32 mouse cellular contexts compared by ENCODE assay signal in the genomic region with DNA sequence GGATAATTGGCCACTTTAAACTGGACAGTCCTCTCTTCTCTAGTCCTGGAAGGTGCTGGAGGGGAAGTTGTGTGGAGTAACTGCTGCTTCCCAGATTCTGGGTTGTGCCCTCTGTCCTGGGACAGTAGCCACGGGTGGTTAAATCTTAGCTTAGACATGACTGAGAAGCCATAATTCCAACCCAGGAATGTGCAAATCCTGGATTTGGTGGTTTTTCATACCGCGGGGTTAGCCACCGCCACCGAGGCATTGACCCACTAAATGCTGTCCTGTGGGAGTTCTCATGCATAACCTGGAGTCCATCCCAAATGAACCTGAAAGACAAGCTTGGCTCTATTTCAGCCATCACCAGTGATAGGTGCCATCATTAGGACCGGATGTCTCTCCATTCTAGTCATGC. TPM values are rescaled to one million over a fixed set of nuclear protein-coding genes. Genes with fewer than 3 reads are reported as not detected.
DNase-seq lines count a peak whose midpoint lies in the region; ATAC-seq and TF ChIP-seq lines count a peak whose summit lies in the region.
"Had no signal": no experiment of that assay in that cellular context is flagged by ENCODE, and none has a peak within 500 bp of the region (broad histone marks: within the 10 kb centered on the region; RNA-seq: fewer than 3 reads in every experiment).

No protein-coding gene starts in this region.

- intact Hi-C loops in gastrocnemius, adult 2 months (cut with DNase I) = no loop called here
- intact Hi-C loops in gastrocnemius, postnatal 36 days (cut with DNase I) = no loop called here

- no peak for ATAC-seq in kidney, embryonic 14.5 days (ENCODE audit: low FRiP score, low TSS enrichment)
- ATAC-seq in stomach, postnatal 0 days (ENCODE audit: low FRiP score, low TSS enrichment) = no peak
- ATAC-seq: intestine, postnatal 0 days; midbrain, embryonic 16.5 days had no signal

- peak overlapping the region; percentile 48; the same call in 1 of the 2 replicates for H3K27ac ChIP-seq in gastrocnemius, adult 2 months
- no peak overlapping the region for H3K27ac ChIP-seq in kidney, embryonic 14.5 days (ENCODE audit: low read depth, low read length)
- H3K27ac ChIP-seq in brown adipose tissue, adult 24 weeks (replicated peaks; ENCODE audit: low read depth, low read length) = peak overlapping the region; percentile 97
- H3K27ac ChIP-seq in stomach, postnatal 0 days (replicated peaks) = no peak overlapping the region
- H3K27ac ChIP-seq: embryonic facial prominence, embryonic 13.5 days; forebrain, embryonic 10.5 days; hindbrain, embryonic 12.5 days; limb, embryonic 13.5 days; lung, embryonic 15.5 days; neural tube, embryonic 12.5 days had no signal

- TF ChIP-seq CTCF in gastrocnemius, adult 2 months (IDR thresholded peaks at IDR 0.05) = no peak
- TF ChIP-seq CTCF in stomach, postnatal 0 days (IDR thresholded peaks at IDR 0.05; ENCODE audit: low read depth) = no peak

- DNase-seq in gastrocnemius, adult 2 months = no peak
- DNase-seq in gastrocnemius, postnatal 36 days = no peak
- DNase-seq in kidney, adult 18-20 months = peak; percentile 54
- DNase-seq in kidney, postnatal 36 days = peak; percentile 64 to 83
- DNase-seq in stomach, postnatal 0 days (ENCODE audit: low spot score) = no peak
- DNase-seq: adrenal gland, postnatal 25 days; cerebellum, adult 18-20 months; gastrocnemius, postnatal 25 days; heart, postnatal 10 days; lung, postnatal 36 days; right cerebral cortex, adult 18-20 months; spleen, adult 18-20 months; thymus, adult 18-20 months; thymus, postnatal 25 days had no signal

- peak overlapping the region; percentile 21 for H3K4me3 ChIP-seq in gastrocnemius, adult 2 months
- H3K4me3 ChIP-seq in kidney, embryonic 14.5 days (ENCODE audit: low read length) = no peak overlapping the region
- H3K4me3 ChIP-seq in brown adipose tissue, adult 24 weeks (ENCODE audit: insufficient read depth, low read depth, low read length) = no peak overlapping the region
- no peak overlapping the region for H3K4me3 ChIP-seq in stomach, postnatal 0 days (ENCODE audit: low read depth, low read length)
- H3K4me3 ChIP-seq: embryonic facial prominence, embryonic 13.5 days; forebrain, embryonic 10.5 days; hindbrain, embryonic 12.5 days; limb, embryonic 13.5 days; lung, embryonic 15.5 days; neural tube, embryonic 12.5 days had no signal

- H3K9ac ChIP-seq in kidney, embryonic 14.5 days (ENCODE audit: low read depth, low read length) = no peak overlapping the region
- no peak overlapping the region for H3K9ac ChIP-seq in stomach, postnatal 0 days (ENCODE audit: low read length)
- H3K9ac ChIP-seq: embryonic facial prominence, embryonic 13.5 days; heart, embryonic 12.5 days; hindbrain, embryonic 12.5 days; limb, embryonic 13.5 days; lung, embryonic 15.5 days; neural tube, embryonic 12.5 days had no signal

- H3K27me3 ChIP-seq in kidney, embryonic 14.5 days (ENCODE audit: control insufficient read depth, insufficient read depth, low read length) = no peaks in the 10 kb centered on the region
- H3K27me3 ChIP-seq in stomach, postnatal 0 days (ENCODE audit: control insufficient read depth, insufficient read depth, low read length) = no peaks in the 10 kb centered on the region
- H3K27me3 ChIP-seq: embryonic facial prominence, embryonic 13.5 days; heart, embryonic 12.5 days; hindbrain, embryonic 12.5 days; limb, embryonic 13.5 days; neural tube, embryonic 12.5 days had no signal

- no peaks in the 10 kb centered on the region for H3K9me3 ChIP-seq in kidney, embryonic 14.5 days (ENCODE audit: control insufficient read depth, low read length)
- H3K9me3 ChIP-seq in stomach, postnatal 0 days (ENCODE audit: control insufficient read depth, low read length) = no peaks in the 10 kb centered on the region
- H3K9me3 ChIP-seq: embryonic facial prominence, embryonic 13.5 days; forebrain, embryonic 10.5 days; heart, embryonic 12.5 days; hindbrain, embryonic 12.5 days; lung, embryonic 15.5 days; neural tube, embryonic 12.5 days had no signal

- no peak overlapping the region for H3K4me2 ChIP-seq in kidney, embryonic 14.5 days (replicated peaks; ENCODE audit: low read depth, low read length)
- no peak overlapping the region for H3K4me2 ChIP-seq in stomach, postnatal 0 days (replicated peaks; ENCODE audit: low read depth)
- H3K4me2 ChIP-seq: embryonic facial prominence, embryonic 13.5 days; hindbrain, embryonic 12.5 days; limb, embryonic 13.5 days; liver, embryonic 11.5 days; lung, embryonic 15.5 days; midbrain, embryonic 11.5 days; neural tube, embryonic 12.5 days had no signal

- peaks cover 32% of the 10 kb centered on the region for H3K36me3 ChIP-seq in kidney, embryonic 14.5 days (ENCODE audit: control insufficient read depth, insufficient read depth, low read length)
- no peaks in the 10 kb centered on the region; the same call in 1 of the 2 replicates for H3K36me3 ChIP-seq in stomach, postnatal 0 days (ENCODE audit: control insufficient read depth, insufficient read depth, low read length)
- H3K36me3 ChIP-seq: lung, embryonic 15.5 days had no signal

- no peak for TF ChIP-seq EP300 in stomach, postnatal 0 days (optimal IDR thresholded peaks at IDR 0.05)

- WGBS in kidney, embryonic 14.5 days = 70% methylated on average over 6 of the region's 6 CpGs
- 91% methylated on average over 6 of the region's 6 CpGs for WGBS in stomach, postnatal 0 days

- H3K4me1 ChIP-seq in kidney, embryonic 14.5 days (ENCODE audit: control insufficient read depth, insufficient read depth, low read length) = peaks cover 16% of the 10 kb centered on the region
- peaks cover 30% of the 10 kb centered on the region for H3K4me1 ChIP-seq in brown adipose tissue, adult 24 weeks (ENCODE audit: control insufficient read depth, insufficient read depth, insufficient read length, low read length)
- H3K4me1 ChIP-seq in stomach, postnatal 0 days (replicated peaks; ENCODE audit: control insufficient read depth, insufficient read depth) = peaks cover 10% of the 10 kb centered on the region; the same call in 1 of the 2 replicates

RNA-seq across cellular contexts. Expression of a gene that starts 8.6 kb away (rescaled TPM):
- total RNA-seq in gastrocnemius, adult 2 months (2021) = 10 to 100 TPM; 10.7 to 17.2 TPM
- total RNA-seq in gastrocnemius, postnatal 36 days (2021) = 10 to 100 TPM in 1 of 2 experiments, 1 to 10 TPM in 1; 9.9 to 13.4 TPM
- polyA plus RNA-seq in kidney, embryonic 14.5 days (2014; fragmentation: Nextera tagmentation; extraction: Ambion mirVana) = 50.5 and 56.4 TPM in 2 replicates
- 74.7 and 97.7 TPM in 2 replicates for polyA plus RNA-seq in brown adipose tissue, adult 24 weeks (2012; ENCODE audit: insufficient read depth, insufficient read length, missing spikeins)
- 14.6 and 15.6 TPM in 2 replicates for polyA plus RNA-seq in stomach, postnatal 0 days (2015; fragmentation: Nextera tagmentation; extraction: Ambion mirVana)
- total RNA-seq: common myeloid progenitor, adult 5-6 weeks; megakaryocyte, adult 5-6 weeks; MEL had no signal

RNA-seq across cellular contexts. Expression of a gene that starts 59.2 kb away (rescaled TPM):
- not detected for total RNA-seq in gastrocnemius, adult 2 months (2021)
- total RNA-seq in gastrocnemius, postnatal 36 days (2021) = not detected
- polyA plus RNA-seq in kidney, embryonic 14.5 days (2014; fragmentation: Nextera tagmentation; extraction: Ambion mirVana) = 0.27 and 0.31 TPM in 2 replicates
- polyA plus RNA-seq in brown adipose tissue, adult 24 weeks (2012; ENCODE audit: insufficient read depth, insufficient read length, missing spikeins) = not detected in 2 replicates
- 0.06 TPM in 1 of 2 replicates, not detected in the other for polyA plus RNA-seq in stomach, postnatal 0 days (2015; fragmentation: Nextera tagmentation; extraction: Ambion mirVana)
- total RNA-seq: adrenal gland, adult 18-20 months; adrenal gland, postnatal 25 days; common myeloid progenitor, adult 5-6 weeks; gastrocnemius, postnatal 25 days; heart, postnatal 10 days; megakaryocyte, adult 5-6 weeks; MEL had no signal
- polyA plus RNA-seq: heart, embryonic 12.5 days; liver, embryonic 11.5 days; stomach, embryonic 16.5 days had no signal

Comparison
In these comparisons a context has a peak if more than half of its experiments do, and no peak if none do; other contexts are left out.
1. DNase-seq: peak in kidney, adult 18-20 months (single experiment) and kidney, postnatal 36 days (2 of 2); none in gastrocnemius, adult 2 months (single experiment), gastrocnemius, postnatal 36 days (0 of 2) and stomach, postnatal 0 days (single experiment).
2. H3K27ac ChIP-seq: peak in gastrocnemius, adult 2 months (single experiment) and brown adipose tissue, adult 24 weeks (single experiment); none in kidney, embryonic 14.5 days (single experiment) and stomach, postnatal 0 days (single experiment).